Mouse (Mus musculus): Measurements from ENCODE around the gene Akap14. TPM values are rescaled to one million over a fixed set of nuclear protein-coding genes. Genes with fewer than 3 reads are reported as not detected.

Akap14 gene
- polyA plus RNA-seq, 1 experiment from 2014 or later = not detected

DNA sequence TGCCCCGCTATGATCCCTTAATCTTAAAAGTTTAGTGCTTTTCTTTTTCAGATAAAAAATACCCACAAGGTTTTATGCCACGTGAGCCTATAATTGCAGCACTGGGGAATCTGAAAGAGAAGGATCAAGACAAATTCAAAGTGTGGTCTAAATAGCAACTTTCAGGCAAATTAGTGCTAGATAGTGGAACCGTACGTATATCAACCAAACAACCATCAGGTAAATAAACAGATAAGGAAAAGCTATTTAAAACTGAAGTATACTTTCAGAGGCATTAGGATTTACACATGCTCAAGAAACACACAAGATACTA is 57.8 kb downstream of the Akap14 start:
- Histone ChIP-seq H3K4me1 (ENCODE audit: control insufficient read depth, insufficient read depth, low read length) (no peaks in the 10 kb centered on the region), H3K9me3 (ENCODE audit: control insufficient read depth, low read length) (no peaks in the 10 kb centered on the region), H3K4me3 (ENCODE audit: low read length) (no peak overlapping the region), H3K36me3 (ENCODE audit: control insufficient read depth, insufficient read depth, low read length) (no peaks in the 10 kb centered on the region), H3K27me3 (replicated peaks; ENCODE audit: control insufficient read depth, insufficient read depth, low read length) (no peaks in the 10 kb centered on the region), H3K27ac (ENCODE audit: low read length) (no peak overlapping the region), H3K4me2 (ENCODE audit: low read depth, low read length) (no peak overlapping the region), H3K9ac (ENCODE audit: low read depth, low read length) (no peak overlapping the region)
- WGBS = 71% methylated on average over 4 of the region's 4 CpGs
- no peak for ATAC-seq

DNA sequence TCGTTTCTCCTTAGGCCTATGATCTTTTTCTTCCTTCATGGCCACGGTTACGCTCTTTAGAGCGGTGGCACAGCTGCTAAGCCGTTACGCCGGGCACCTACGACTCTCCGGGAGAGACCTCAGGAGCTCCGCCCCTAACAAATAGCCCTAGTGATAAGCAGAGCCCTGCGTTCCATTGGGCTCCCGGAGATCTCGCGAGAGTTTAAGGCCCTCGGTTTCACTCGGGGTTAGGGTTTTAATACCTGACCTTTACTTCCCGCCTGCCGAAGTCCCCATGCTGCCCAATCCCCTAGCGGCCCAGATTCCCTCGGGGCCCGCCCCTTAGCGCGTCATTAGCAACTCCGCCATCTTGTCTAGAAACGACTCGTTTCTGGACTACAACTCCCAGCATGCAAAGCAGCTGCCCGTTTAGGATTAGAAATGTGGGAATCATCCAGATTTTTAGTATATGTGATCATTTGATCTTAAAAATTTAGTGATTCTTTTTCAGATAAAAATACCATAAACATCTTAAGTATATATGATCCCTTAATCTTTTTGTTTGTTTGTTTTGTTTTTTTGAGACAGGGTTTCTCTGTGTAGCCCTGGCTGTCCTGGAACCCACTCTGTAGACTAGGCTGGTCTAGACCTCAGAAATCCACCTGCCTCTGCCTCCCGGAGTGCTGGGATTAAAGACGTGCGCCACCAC is 58.3 kb downstream of the Akap14 start, which contains the start of gene Upf3b:
Upf3b (minus strand) TSS at position 130 of the 688 bp plus-strand sequence.
- ATAC-seq = peak; percentile 99
- WGBS = 13% methylated on average over 30 of the region's 30 CpGs
- no peaks in the 10 kb centered on the region for H3K27me3 ChIP-seq (replicated peaks; ENCODE audit: control insufficient read depth, insufficient read depth, low read length)
- H3K36me3 ChIP-seq (ENCODE audit: control insufficient read depth, insufficient read depth, low read length) = no peaks in the 10 kb centered on the region
- peak within 1 kb of the TSS; percentile 43 for H3K4me2 ChIP-seq (ENCODE audit: low read depth, low read length)
- H3K9me3 ChIP-seq (ENCODE audit: control insufficient read depth, low read length) = no peaks in the 10 kb centered on the region
- H3K27ac ChIP-seq (ENCODE audit: low read length) = peak within 1 kb of the TSS; percentile 84
- peak within 1 kb of the TSS; percentile 76 for H3K9ac ChIP-seq (ENCODE audit: low read depth, low read length)
- H3K4me1 ChIP-seq (ENCODE audit: control insufficient read depth, insufficient read depth, low read length) = no peaks in the 10 kb centered on the region
- H3K4me3 ChIP-seq (ENCODE audit: low read length) = peak within 1 kb of the TSS; percentile 58

DNA sequence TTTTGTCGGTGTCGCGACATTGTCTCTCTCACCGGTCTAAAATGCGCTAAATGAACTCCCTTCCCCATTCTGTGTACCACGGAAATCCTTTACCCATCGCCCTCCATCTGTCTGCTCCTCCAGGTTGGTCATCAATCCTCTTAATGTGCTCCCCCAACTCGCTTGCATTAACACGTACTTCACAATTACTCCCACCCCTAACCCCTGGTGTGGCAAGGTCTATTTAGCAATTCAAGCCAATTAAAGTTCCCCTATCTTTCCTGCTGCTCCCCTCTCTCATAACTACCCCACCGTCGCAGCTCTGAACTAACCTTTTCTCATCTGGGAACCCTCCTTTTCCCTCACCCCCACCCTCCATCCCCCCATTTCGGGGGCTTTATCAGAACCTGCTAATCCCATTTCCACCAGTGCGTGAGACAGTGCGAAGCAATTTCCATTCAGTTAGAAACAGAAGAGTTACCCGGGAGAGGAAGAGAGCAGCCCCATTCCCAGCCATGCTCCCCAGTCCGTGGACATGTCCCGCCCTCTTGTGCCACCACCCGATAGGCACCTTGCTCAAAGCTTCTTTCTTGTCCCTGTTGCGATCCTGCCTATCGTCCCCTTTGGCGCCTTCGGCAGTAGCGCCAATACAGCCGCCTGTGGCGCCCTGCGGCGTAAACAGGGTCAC is 59.0 kb downstream of the Akap14 start:
- peak overlapping the region; percentile 43 for H3K4me2 ChIP-seq (ENCODE audit: low read depth, low read length)
- H3K27me3 ChIP-seq (replicated peaks; ENCODE audit: control insufficient read depth, insufficient read depth, low read length) = no peaks in the 10 kb centered on the region
- no peaks in the 10 kb centered on the region for H3K36me3 ChIP-seq (ENCODE audit: control insufficient read depth, insufficient read depth, low read length)
- no peaks in the 10 kb centered on the region for H3K4me1 ChIP-seq (ENCODE audit: control insufficient read depth, insufficient read depth, low read length)
- H3K4me3 ChIP-seq (ENCODE audit: low read length) = peak overlapping the region; percentile 58
- H3K9me3 ChIP-seq (ENCODE audit: control insufficient read depth, low read length) = no peaks in the 10 kb centered on the region
- H3K9ac ChIP-seq (ENCODE audit: low read depth, low read length) = peak overlapping the region; percentile 76
- ATAC-seq = peak; percentile 89
- WGBS = 18% methylated on average over 27 of the region's 27 CpGs
- H3K27ac ChIP-seq (ENCODE audit: low read length) = peak overlapping the region; percentile 84

DNA sequence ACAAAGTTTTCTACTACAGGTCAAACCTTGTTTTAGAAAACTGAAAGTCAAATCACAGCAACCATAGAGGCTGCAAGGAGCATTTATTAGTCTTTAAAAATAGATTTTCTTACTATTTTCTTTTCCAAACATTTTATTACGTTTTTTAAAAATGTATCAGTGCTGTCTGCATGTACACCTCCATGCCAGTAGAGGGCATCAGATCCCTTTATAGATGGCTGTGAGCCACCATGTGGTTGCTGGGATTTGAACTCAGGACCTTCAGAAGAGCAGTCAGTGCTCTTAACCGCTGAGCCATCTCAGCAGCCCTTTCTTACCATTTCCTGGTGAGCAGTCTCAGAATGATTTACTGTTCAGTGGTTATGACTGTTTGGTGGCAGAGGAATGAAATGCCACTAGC is 64.8 kb downstream of the Akap14 start:
- Histone ChIP-seq H3K27ac (ENCODE audit: low read length) (no peak overlapping the region), H3K9me3 (ENCODE audit: control insufficient read depth, low read length) (no peaks in the 10 kb centered on the region), H3K27me3 (replicated peaks; ENCODE audit: control insufficient read depth, insufficient read depth, low read length) (no peaks in the 10 kb centered on the region), H3K36me3 (ENCODE audit: control insufficient read depth, insufficient read depth, low read length) (no peaks in the 10 kb centered on the region), H3K4me3 (ENCODE audit: low read length) (no peak overlapping the region), H3K4me2 (ENCODE audit: low read depth, low read length) (no peak overlapping the region), H3K9ac (ENCODE audit: low read depth, low read length) (no peak overlapping the region), H3K4me1 (ENCODE audit: control insufficient read depth, insufficient read depth, low read length) (no peaks in the 10 kb centered on the region)
- ATAC-seq = no peak
- 76% methylated on average over 2 of the region's 2 CpGs for WGBS

Other genes starting within 250 kb of the Akap14 start
- 11.0 and 12.1 TPM in 2 replicates for gene Sept6, start 177.0 kb downstream of the Akap14 start, polyA plus RNA-seq (2015; fragmentation: Nextera tagmentation; extraction: Ambion mirVana)
- gene Sowahd, start 120.0 kb downstream of the Akap14 start, polyA plus RNA-seq (2015; fragmentation: Nextera tagmentation; extraction: Ambion mirVana) = 0.11 TPM in 2 replicates
- 429 and 442 TPM in 2 replicates for gene Rpl39, start 83.4 kb downstream of the Akap14 start, polyA plus RNA-seq (2015; fragmentation: Nextera tagmentation; extraction: Ambion mirVana)
- 12.1 and 14.2 TPM in 2 replicates for gene Upf3b, start 58.5 kb downstream of the Akap14 start, polyA plus RNA-seq (2015; fragmentation: Nextera tagmentation; extraction: Ambion mirVana)
- 10.8 and 10.9 TPM in 2 replicates for gene Nkap, start 42.0 kb downstream of the Akap14 start, polyA plus RNA-seq (2015; fragmentation: Nextera tagmentation; extraction: Ambion mirVana)
- 382 and 399 TPM in 2 replicates for gene Ndufa1, start 22.3 kb upstream of the Akap14 start, polyA plus RNA-seq (2015; fragmentation: Nextera tagmentation; extraction: Ambion mirVana)
- gene Rnf113a1, start 22.4 kb upstream of the Akap14 start, polyA plus RNA-seq (2015; fragmentation: Nextera tagmentation; extraction: Ambion mirVana) = 7.6 and 8.1 TPM in 2 replicates
- gene Gm9, start 42.2 kb upstream of the Akap14 start, polyA plus RNA-seq (2015; fragmentation: Nextera tagmentation; extraction: Ambion mirVana) = not detected in 2 replicates
- gene Rhox1, start 53.4 kb upstream of the Akap14 start, polyA plus RNA-seq (2015; fragmentation: Nextera tagmentation; extraction: Ambion mirVana) = not detected in 2 replicates
- not detected in 2 replicates for gene Rhox2a, start 76.1 kb upstream of the Akap14 start, polyA plus RNA-seq (2015; fragmentation: Nextera tagmentation; extraction: Ambion mirVana)
- not detected in 2 replicates for gene Rhox3a, start 81.1 kb upstream of the Akap14 start, polyA plus RNA-seq (2015; fragmentation: Nextera tagmentation; extraction: Ambion mirVana)
- gene Rhox4a, start 96.5 kb upstream of the Akap14 start, polyA plus RNA-seq (2015; fragmentation: Nextera tagmentation; extraction: Ambion mirVana) = not detected in 2 replicates
- gene Rhox3a2, start 211.2 kb upstream of the Akap14 start, polyA plus RNA-seq (2015; fragmentation: Nextera tagmentation; extraction: Ambion mirVana) = not detected in 2 replicates
- gene Rhox4a2, start 222.0 kb upstream of the Akap14 start, polyA plus RNA-seq (2015; fragmentation: Nextera tagmentation; extraction: Ambion mirVana) = not detected in 2 replicates
- not detected in 2 replicates for gene Rhox2b, start 243.2 kb upstream of the Akap14 start, polyA plus RNA-seq (2015; fragmentation: Nextera tagmentation; extraction: Ambion mirVana)